8 mouse cellular contexts compared by ENCODE assay signal in genomic region chr4:127020411-127021150, GRCm38 (mm10). TPM values are rescaled to one million over a fixed set of nuclear protein-coding genes. Genes with fewer than 3 reads are reported as not detected.
DNase-seq lines count a peak whose midpoint lies in the region; ATAC-seq lines count a peak whose summit lies in the region.

No protein-coding gene starts in this region.

- H3K4me2 ChIP-seq in kidney, embryonic 14.5 days (replicated peaks; ENCODE audit: low read depth, low read length) = peak overlapping the region; percentile 53
- peak overlapping the region; percentile 52 for H3K4me2 ChIP-seq in hindbrain, embryonic 16.5 days (ENCODE audit: low read length)
- H3K4me2 ChIP-seq in midbrain, embryonic 14.5 days (ENCODE audit: low read length) = peak overlapping the region; percentile 53

- peak overlapping the region; percentile 100 for H3K4me3 ChIP-seq in kidney, embryonic 14.5 days (ENCODE audit: low read length)
- H3K4me3 ChIP-seq in embryonic facial prominence, embryonic 10.5 days = peak overlapping the region; percentile 95
- peak overlapping the region; percentile 31 for H3K4me3 ChIP-seq in hindbrain, embryonic 16.5 days (ENCODE audit: low read length)
- peak overlapping the region; percentile 25 for H3K4me3 ChIP-seq in midbrain, embryonic 14.5 days (replicated peaks; ENCODE audit: low read depth, low read length)

- H3K27ac ChIP-seq in kidney, embryonic 14.5 days (ENCODE audit: low read depth, low read length) = no peak overlapping the region
- H3K27ac ChIP-seq in embryonic facial prominence, embryonic 10.5 days (replicated peaks) = peak overlapping the region; percentile 70; the same call in 1 of the 2 replicates
- no peak overlapping the region for H3K27ac ChIP-seq in hindbrain, embryonic 16.5 days (ENCODE audit: low read depth, low read length)
- no peak overlapping the region; the same call in 1 of the 2 replicates for H3K27ac ChIP-seq in midbrain, embryonic 14.5 days (replicated peaks; ENCODE audit: low read depth, low read length)

- peaks cover 15% of the 10 kb centered on the region for H3K4me1 ChIP-seq in kidney, embryonic 14.5 days (ENCODE audit: control insufficient read depth, insufficient read depth, low read length)
- peaks cover 20% of the 10 kb centered on the region for H3K4me1 ChIP-seq in embryonic facial prominence, embryonic 10.5 days
- H3K4me1 ChIP-seq in hindbrain, embryonic 16.5 days (ENCODE audit: control insufficient read depth, insufficient read depth, low read depth, low read length) = peaks cover 27% of the 10 kb centered on the region
- peaks cover 18% of the 10 kb centered on the region for H3K4me1 ChIP-seq in midbrain, embryonic 14.5 days (ENCODE audit: control insufficient read depth, insufficient read depth, low read length)

- no peaks in the 10 kb centered on the region for H3K9me3 ChIP-seq in kidney, embryonic 14.5 days (ENCODE audit: control insufficient read depth, low read length)
- H3K9me3 ChIP-seq in embryonic facial prominence, embryonic 10.5 days = no peaks in the 10 kb centered on the region
- H3K9me3 ChIP-seq in hindbrain, embryonic 16.5 days (ENCODE audit: control insufficient read depth, low read length) = no peaks in the 10 kb centered on the region
- no peaks in the 10 kb centered on the region for H3K9me3 ChIP-seq in midbrain, embryonic 14.5 days (ENCODE audit: control insufficient read depth, low read length)

- H3K36me3 ChIP-seq in kidney, embryonic 14.5 days (ENCODE audit: control insufficient read depth, insufficient read depth, low read length) = peaks cover 29% of the 10 kb centered on the region
- H3K36me3 ChIP-seq in embryonic facial prominence, embryonic 10.5 days (replicated peaks) = peaks cover 41% of the 10 kb centered on the region
- H3K36me3 ChIP-seq in hindbrain, embryonic 16.5 days (ENCODE audit: control insufficient read depth, insufficient read depth, low read length) = 0 out of 2 replicates have a peak, but pooled peaks cover 2% of the 10 kb centered on the region
- H3K36me3 ChIP-seq in midbrain, embryonic 14.5 days (ENCODE audit: control insufficient read depth, insufficient read depth, low read length) = peaks cover 26% of the 10 kb centered on the region

- no peak for ATAC-seq in kidney, embryonic 14.5 days (ENCODE audit: low FRiP score, low TSS enrichment)
- ATAC-seq in hindbrain, embryonic 16.5 days = no peak
- ATAC-seq in midbrain, embryonic 14.5 days (ENCODE audit: low FRiP score, low TSS enrichment) = no peak

- no peak overlapping the region for H3K9ac ChIP-seq in kidney, embryonic 14.5 days (ENCODE audit: low read depth, low read length)
- H3K9ac ChIP-seq in hindbrain, embryonic 16.5 days (ENCODE audit: low read depth, low read length) = no peak overlapping the region
- no peak overlapping the region for H3K9ac ChIP-seq in midbrain, embryonic 14.5 days (replicated peaks; ENCODE audit: low read length)

- no peak for DNase-seq in kidney, postnatal 10 days
- DNase-seq in embryonic facial prominence, embryonic 10.5 days (ENCODE audit: low spot score) = no peak
- DNase-seq in midbrain, embryonic 14.5 days = no peak
- no peak for DNase-seq in frontal cortex, postnatal 10 days (ENCODE audit: low spot score in 2 of 2)
- no peak for DNase-seq in layer of hippocampus, postnatal 36 days
- DNase-seq in left cerebral cortex, adult 8-10 months (ENCODE audit: low spot score in 2 of 2) = no peak

- 12% methylated on average over 13 of the region's 13 CpGs for WGBS in kidney, embryonic 14.5 days
- WGBS in embryonic facial prominence, embryonic 10.5 days = 14% methylated on average over 13 of the region's 13 CpGs
- 13% methylated on average over 13 of the region's 13 CpGs for WGBS in hindbrain, embryonic 16.5 days
- WGBS in midbrain, embryonic 14.5 days = 14% methylated on average over 13 of the region's 13 CpGs

- H3K27me3 ChIP-seq in kidney, embryonic 14.5 days (ENCODE audit: control insufficient read depth, insufficient read depth, low read length) = no peaks in the 10 kb centered on the region
- no peaks in the 10 kb centered on the region for H3K27me3 ChIP-seq in embryonic facial prominence, embryonic 10.5 days (replicated peaks; ENCODE audit: low read depth, poor library complexity, severe bottlenecking)
- H3K27me3 ChIP-seq in hindbrain, embryonic 16.5 days (replicated peaks; ENCODE audit: control insufficient read depth, insufficient read depth, low read length) = no peaks in the 10 kb centered on the region
- no peaks in the 10 kb centered on the region for H3K27me3 ChIP-seq in midbrain, embryonic 14.5 days (ENCODE audit: control insufficient read depth, insufficient read depth, low read length)

RNA-seq across cellular contexts. Expression of gene Sfpq, which starts 0.5 kb away (rescaled TPM):
- polyA plus RNA-seq in kidney, embryonic 14.5 days (2014; fragmentation: Nextera tagmentation; extraction: Ambion mirVana) = 152 and 179 TPM in 2 replicates
- 111 and 120 TPM in 2 replicates for polyA plus RNA-seq in embryonic facial prominence, embryonic 10.5 days (2016; fragmentation: Nextera tagmentation; extraction: Ambion mirVana)
- polyA plus RNA-seq in hindbrain, embryonic 16.5 days (2015; fragmentation: Nextera tagmentation; extraction: Ambion mirVana) = 46.2 and 50.7 TPM in 2 replicates
- 119 and 131 TPM in 2 replicates for polyA plus RNA-seq in midbrain, embryonic 14.5 days (2014; fragmentation: Nextera tagmentation; extraction: Ambion mirVana)
- 100 to 1,000 TPM; 265 to 324 TPM for total RNA-seq in layer of hippocampus, postnatal 36 days (2021)
- total RNA-seq in left cerebral cortex, adult 8-10 months (2022) = 100 to 1,000 TPM; 156 to 207 (median 198) TPM

RNA-seq across cellular contexts. Expression of gene Zmym1, which starts 40.4 kb away (rescaled TPM):
- 15.6 and 26.5 TPM in 2 replicates for polyA plus RNA-seq in kidney, embryonic 14.5 days (2014; fragmentation: Nextera tagmentation; extraction: Ambion mirVana)
- polyA plus RNA-seq in embryonic facial prominence, embryonic 10.5 days (2016; fragmentation: Nextera tagmentation; extraction: Ambion mirVana) = 35.9 and 37.1 TPM in 2 replicates
- 24.5 and 28.4 TPM in 2 replicates for polyA plus RNA-seq in hindbrain, embryonic 16.5 days (2015; fragmentation: Nextera tagmentation; extraction: Ambion mirVana)
- polyA plus RNA-seq in midbrain, embryonic 14.5 days (2014; fragmentation: Nextera tagmentation; extraction: Ambion mirVana) = 20.1 and 38.2 TPM in 2 replicates
- total RNA-seq in layer of hippocampus, postnatal 36 days (2021) = 10 to 100 TPM; 13.6 to 14.1 TPM
- total RNA-seq in left cerebral cortex, adult 8-10 months (2022) = 10 to 100 TPM; 10.6 to 14.6 (median 12.9) TPM

RNA-seq across cellular contexts. Expression of gene Zmym4, which starts 52.6 kb away (rescaled TPM):
- polyA plus RNA-seq in kidney, embryonic 14.5 days (2014; fragmentation: Nextera tagmentation; extraction: Ambion mirVana) = 27.6 and 28.9 TPM in 2 replicates
- 28.0 and 29.0 TPM in 2 replicates for polyA plus RNA-seq in embryonic facial prominence, embryonic 10.5 days (2016; fragmentation: Nextera tagmentation; extraction: Ambion mirVana)
- polyA plus RNA-seq in hindbrain, embryonic 16.5 days (2015; fragmentation: Nextera tagmentation; extraction: Ambion mirVana) = 23.2 and 25.5 TPM in 2 replicates
- polyA plus RNA-seq in midbrain, embryonic 14.5 days (2014; fragmentation: Nextera tagmentation; extraction: Ambion mirVana) = 33.7 and 37.7 TPM in 2 replicates
- total RNA-seq in layer of hippocampus, postnatal 36 days (2021) = 10 to 100 TPM; 51.2 to 54.5 TPM
- 10 to 100 TPM; 52.1 to 61.7 (median 57.4) TPM for total RNA-seq in left cerebral cortex, adult 8-10 months (2022)

RNA-seq across cellular contexts. Expression of gene Zmym6, which starts 56.6 kb away (rescaled TPM):
- 14.4 and 20.4 TPM in 2 replicates for polyA plus RNA-seq in kidney, embryonic 14.5 days (2014; fragmentation: Nextera tagmentation; extraction: Ambion mirVana)
- polyA plus RNA-seq in embryonic facial prominence, embryonic 10.5 days (2016; fragmentation: Nextera tagmentation; extraction: Ambion mirVana) = 24.0 and 25.5 TPM in 2 replicates
- 30.6 and 35.0 TPM in 2 replicates for polyA plus RNA-seq in hindbrain, embryonic 16.5 days (2015; fragmentation: Nextera tagmentation; extraction: Ambion mirVana)
- polyA plus RNA-seq in midbrain, embryonic 14.5 days (2014; fragmentation: Nextera tagmentation; extraction: Ambion mirVana) = 33.4 and 42.8 TPM in 2 replicates
- total RNA-seq in layer of hippocampus, postnatal 36 days (2021) = 10 to 100 TPM; 45.2 to 51.2 TPM
- 10 to 100 TPM; 29.7 to 41.0 (median 36.2) TPM for total RNA-seq in left cerebral cortex, adult 8-10 months (2022)

Comparison
In these comparisons a context has a peak if more than half of its experiments do, and no peak if none do; other contexts are left out.
1. H3K4me3 ChIP-seq: peak in every context shown above with its lines; median percentile 100 in kidney, embryonic 14.5 days; 95 in embryonic facial prominence, embryonic 10.5 days; 31 in hindbrain, embryonic 16.5 days; 25 in midbrain, embryonic 14.5 days.